8 mouse cellular contexts compared by ENCODE assay signal in genomic region chr9:21337652-21338051, GRCm38 (mm10). TPM values are rescaled to one million over a fixed set of nuclear protein-coding genes. Genes with fewer than 3 reads are reported as not detected.
A peak's percentile ranks its signal among the peaks of the same experiment; 100 is the strongest.
DNase-seq lines count a peak whose midpoint lies in the region; ATAC-seq and TF ChIP-seq lines count a peak whose summit lies in the region.

No protein-coding gene starts in this region.

- H3K4me1 ChIP-seq in ES-Bruce4 (ENCODE audit: control insufficient read depth, insufficient read depth, low read length) = peaks cover 2% of the 10 kb centered on the region
- H3K4me1 ChIP-seq in embryonic facial prominence, embryonic 11.5 days (ENCODE audit: control insufficient read depth, insufficient read depth, low read length) = no peaks in the 10 kb centered on the region
- H3K4me1 ChIP-seq in intestine, postnatal 0 days (replicated peaks; ENCODE audit: control insufficient read depth, insufficient read depth, low read length) = no peaks in the 10 kb centered on the region
- peaks cover 6% of the 10 kb centered on the region; the same call in 1 of the 2 replicates for H3K4me1 ChIP-seq in lung, embryonic 14.5 days (ENCODE audit: insufficient read depth)
- H3K4me1 ChIP-seq in forebrain, embryonic 14.5 days (ENCODE audit: control insufficient read depth, insufficient read depth, low read length) = 0 out of 2 replicates have a peak, but pooled peaks cover 2% of the 10 kb centered on the region
- H3K4me1 ChIP-seq in neural tube, embryonic 15.5 days = peaks cover 8% of the 10 kb centered on the region

- H3K27ac ChIP-seq in ES-Bruce4 (ENCODE audit: insufficient read depth, low read length) = peak overlapping the region; percentile 1; the same call in 1 of the 2 replicates
- H3K27ac ChIP-seq in embryonic facial prominence, embryonic 11.5 days (replicated peaks; ENCODE audit: low read depth, low read length) = peak overlapping the region; percentile 41; the same call in 1 of the 2 replicates
- H3K27ac ChIP-seq in intestine, postnatal 0 days (ENCODE audit: low read depth, low read length) = no peak overlapping the region
- H3K27ac ChIP-seq in lung, embryonic 14.5 days (ENCODE audit: low read depth) = peak overlapping the region; percentile 77
- no peak overlapping the region for H3K27ac ChIP-seq in forebrain, embryonic 14.5 days (ENCODE audit: low read depth, low read length)
- no peak overlapping the region for H3K27ac ChIP-seq in neural tube, embryonic 15.5 days (replicated peaks)

- TF ChIP-seq CTCF in ES-Bruce4 (IDR thresholded peaks at IDR 0.05; ENCODE audit: low read depth, low read length) = no peak
- TF ChIP-seq CTCF in intestine, postnatal 0 days (IDR thresholded peaks at IDR 0.05; ENCODE audit: low read depth) = no peak
- no peak for TF ChIP-seq CTCF in lung, embryonic 14.5 days (IDR thresholded peaks at IDR 0.05; ENCODE audit: low read depth)

- no peaks in the 10 kb centered on the region for H3K36me3 ChIP-seq in ES-Bruce4 (ENCODE audit: control insufficient read depth, insufficient read depth, low read length, poor library complexity, severe bottlenecking)
- H3K36me3 ChIP-seq in embryonic facial prominence, embryonic 11.5 days (replicated peaks; ENCODE audit: control insufficient read depth, insufficient read depth, low read depth, low read length) = no peaks in the 10 kb centered on the region; the same call in 1 of the 2 replicates
- peaks cover 13% of the 10 kb centered on the region; the same call in 1 of the 2 replicates for H3K36me3 ChIP-seq in intestine, postnatal 0 days (ENCODE audit: control insufficient read depth, insufficient read depth)
- peaks cover 27% of the 10 kb centered on the region for H3K36me3 ChIP-seq in lung, embryonic 14.5 days (ENCODE audit: insufficient read depth)
- H3K36me3 ChIP-seq in forebrain, embryonic 14.5 days (ENCODE audit: control insufficient read depth, insufficient read depth, low read length) = peaks cover 22% of the 10 kb centered on the region
- H3K36me3 ChIP-seq in neural tube, embryonic 15.5 days = peaks cover 12% of the 10 kb centered on the region

- H3K9ac ChIP-seq in ES-Bruce4 (ENCODE audit: low read depth, poor library complexity, severe bottlenecking) = peak overlapping the region; percentile 40
- peak overlapping the region; percentile 37 for H3K9ac ChIP-seq in embryonic facial prominence, embryonic 11.5 days (replicated peaks; ENCODE audit: low read length)
- no peak overlapping the region for H3K9ac ChIP-seq in intestine, postnatal 0 days (ENCODE audit: low read depth, low read length)
- peak overlapping the region; percentile 56 for H3K9ac ChIP-seq in lung, embryonic 14.5 days
- H3K9ac ChIP-seq in forebrain, embryonic 14.5 days (ENCODE audit: low read length) = no peak overlapping the region
- no peak overlapping the region for H3K9ac ChIP-seq in neural tube, embryonic 15.5 days (replicated peaks)

- no peak overlapping the region for H3K4me2 ChIP-seq in embryonic facial prominence, embryonic 11.5 days (ENCODE audit: low read depth, low read length)
- H3K4me2 ChIP-seq in intestine, postnatal 0 days (replicated peaks; ENCODE audit: low read depth) = peak overlapping the region; percentile 57
- peak overlapping the region; percentile 56 for H3K4me2 ChIP-seq in lung, embryonic 14.5 days
- no peak overlapping the region for H3K4me2 ChIP-seq in forebrain, embryonic 14.5 days (ENCODE audit: low read length)
- H3K4me2 ChIP-seq in neural tube, embryonic 15.5 days = no peak overlapping the region

- peak; percentile 81; the same call in 1 of the 2 replicates for TF ChIP-seq EP300 in ES-Bruce4 (IDR thresholded peaks at IDR 0.05; ENCODE audit: insufficient read depth, low read depth, low read length)

- H3K9me3 ChIP-seq in ES-Bruce4 (replicated peaks; ENCODE audit: control insufficient read depth, insufficient read depth, low read length, poor library complexity, severe bottlenecking) = no peaks in the 10 kb centered on the region
- H3K9me3 ChIP-seq in embryonic facial prominence, embryonic 11.5 days (replicated peaks; ENCODE audit: control insufficient read depth, low read length) = no peaks in the 10 kb centered on the region
- no peaks in the 10 kb centered on the region for H3K9me3 ChIP-seq in intestine, postnatal 0 days (ENCODE audit: control insufficient read depth)
- no peaks in the 10 kb centered on the region for H3K9me3 ChIP-seq in lung, embryonic 14.5 days (ENCODE audit: low read depth, low read length)
- no peaks in the 10 kb centered on the region for H3K9me3 ChIP-seq in forebrain, embryonic 14.5 days (replicated peaks; ENCODE audit: control insufficient read depth, low read length)
- no peaks in the 10 kb centered on the region for H3K9me3 ChIP-seq in neural tube, embryonic 15.5 days (replicated peaks)

- peak; percentile 50 for ATAC-seq in embryonic facial prominence, embryonic 11.5 days (replicated peaks; ENCODE audit: insufficient number of reproducible peaks, low FRiP score, low TSS enrichment, low read depth)
- ATAC-seq in intestine, postnatal 0 days = peak; percentile 76
- ATAC-seq in lung, embryonic 14.5 days (ENCODE audit: insufficient read depth) = peak; percentile 91
- no peak for ATAC-seq in forebrain, embryonic 14.5 days
- ATAC-seq in neural tube, embryonic 15.5 days (ENCODE audit: low FRiP score) = no peak

- DNase-seq in embryonic facial prominence, embryonic 11.5 days (ENCODE audit: low spot score) = peak; percentile 37
- peak; percentile 71 for DNase-seq in lung, embryonic 14.5 days
- no peak for DNase-seq in spleen, postnatal 36 days (ENCODE audit: low spot score in 2 of 2)
- no peak for DNase-seq in adrenal gland, postnatal 10 days
- no peak for DNase-seq in forebrain, embryonic 14.5 days (ENCODE audit: low spot score)

- H3K4me3 ChIP-seq in ES-Bruce4 (ENCODE audit: low read depth, low read length) = peak overlapping the region; percentile 61
- peak overlapping the region; percentile 18 for H3K4me3 ChIP-seq in embryonic facial prominence, embryonic 11.5 days (ENCODE audit: low read depth, low read length)
- peak overlapping the region; percentile 28 for H3K4me3 ChIP-seq in intestine, postnatal 0 days (ENCODE audit: low read depth, low read length)
- peak overlapping the region; percentile 44 for H3K4me3 ChIP-seq in lung, embryonic 14.5 days (ENCODE audit: low read depth, low read length)
- H3K4me3 ChIP-seq in forebrain, embryonic 14.5 days (ENCODE audit: low read depth, low read length) = no peak overlapping the region
- no peak overlapping the region for H3K4me3 ChIP-seq in neural tube, embryonic 15.5 days (replicated peaks)

- no peaks in the 10 kb centered on the region for H3K27me3 ChIP-seq in ES-Bruce4 (ENCODE audit: control insufficient read depth, insufficient read depth, low read length, poor library complexity, severe bottlenecking)
- H3K27me3 ChIP-seq in embryonic facial prominence, embryonic 11.5 days (ENCODE audit: control insufficient read depth, insufficient read depth, low read length) = no peaks in the 10 kb centered on the region
- H3K27me3 ChIP-seq in intestine, postnatal 0 days (replicated peaks; ENCODE audit: control insufficient read depth, insufficient read depth, low read length) = no peaks in the 10 kb centered on the region
- no peaks in the 10 kb centered on the region for H3K27me3 ChIP-seq in lung, embryonic 14.5 days (ENCODE audit: insufficient read depth, low read length)
- H3K27me3 ChIP-seq in forebrain, embryonic 14.5 days (replicated peaks; ENCODE audit: control insufficient read depth, insufficient read depth, low read length) = no peaks in the 10 kb centered on the region
- H3K27me3 ChIP-seq in neural tube, embryonic 15.5 days (replicated peaks) = no peaks in the 10 kb centered on the region

- no peak for TF ChIP-seq POLR2A in ES-Bruce4 (IDR thresholded peaks at IDR 0.05; ENCODE audit: insufficient read depth, low read length)

- WGBS in embryonic facial prominence, embryonic 11.5 days = 18% methylated on average over 20 of the region's 20 CpGs
- WGBS in intestine, postnatal 0 days = 9% methylated on average over 18 of the region's 20 CpGs
- 18% methylated on average over 20 of the region's 20 CpGs for WGBS in lung, embryonic 14.5 days
- WGBS in forebrain, embryonic 14.5 days = 21% methylated on average over 19 of the region's 20 CpGs
- 22% methylated on average over 20 of the region's 20 CpGs for WGBS in neural tube, embryonic 15.5 days

RNA-seq across cellular contexts. Expression of gene Slc44a2, which starts 17.2 kb away (rescaled TPM):
- 64.9 and 66.4 TPM in 2 replicates for polyA plus RNA-seq in ES-Bruce4 (2011; ENCODE audit: insufficient read depth, insufficient read length, low read depth, missing spikeins)
- polyA plus RNA-seq in embryonic facial prominence, embryonic 11.5 days (2014; fragmentation: Nextera tagmentation; extraction: Ambion mirVana) = 86.0 and 89.8 TPM in 2 replicates
- 13.3 and 13.8 TPM in 2 replicates for polyA plus RNA-seq in intestine, postnatal 0 days (2015; fragmentation: Nextera tagmentation; extraction: Ambion mirVana)
- 122 TPM in 2 replicates for polyA plus RNA-seq in lung, embryonic 14.5 days (2014; fragmentation: Nextera tagmentation; extraction: Ambion mirVana)
- total RNA-seq in adrenal gland, postnatal 10 days (2021) = 10 to 100 TPM; 48.3 to 63.4 TPM
- polyA plus RNA-seq in forebrain, embryonic 14.5 days (2014; fragmentation: Nextera tagmentation; extraction: Ambion mirVana) = 52.0 and 61.0 TPM in 2 replicates
- polyA plus RNA-seq in neural tube, embryonic 15.5 days (2015; fragmentation: Nextera tagmentation; extraction: Ambion mirVana) = 68.4 and 79.7 TPM in 2 replicates

RNA-seq across cellular contexts. Expression of gene Ap1m2, which starts 25.5 kb away (rescaled TPM):
- polyA plus RNA-seq in ES-Bruce4 (2011; ENCODE audit: insufficient read depth, insufficient read length, low read depth, missing spikeins) = 83.3 and 87.8 TPM in 2 replicates
- 15.9 and 16.3 TPM in 2 replicates for polyA plus RNA-seq in embryonic facial prominence, embryonic 11.5 days (2014; fragmentation: Nextera tagmentation; extraction: Ambion mirVana)
- polyA plus RNA-seq in intestine, postnatal 0 days (2015; fragmentation: Nextera tagmentation; extraction: Ambion mirVana) = 192 and 208 TPM in 2 replicates
- polyA plus RNA-seq in lung, embryonic 14.5 days (2014; fragmentation: Nextera tagmentation; extraction: Ambion mirVana) = 45.7 and 45.8 TPM in 2 replicates
- total RNA-seq in adrenal gland, postnatal 10 days (2021) = under 1 TPM in 1 of 2 experiments, not detected in 1; 0.15 TPM
- 0.91 and 1.4 TPM in 2 replicates for polyA plus RNA-seq in forebrain, embryonic 14.5 days (2014; fragmentation: Nextera tagmentation; extraction: Ambion mirVana)
- polyA plus RNA-seq in neural tube, embryonic 15.5 days (2015; fragmentation: Nextera tagmentation; extraction: Ambion mirVana) = 2.5 and 12.1 TPM in 2 replicates

RNA-seq across cellular contexts. Expression of gene Ilf3, which starts 30.0 kb away (rescaled TPM):
- polyA plus RNA-seq in ES-Bruce4 (2011; ENCODE audit: insufficient read depth, insufficient read length, low read depth, missing spikeins) = 196 and 209 TPM in 2 replicates
- 248 and 256 TPM in 2 replicates for polyA plus RNA-seq in embryonic facial prominence, embryonic 11.5 days (2014; fragmentation: Nextera tagmentation; extraction: Ambion mirVana)
- polyA plus RNA-seq in intestine, postnatal 0 days (2015; fragmentation: Nextera tagmentation; extraction: Ambion mirVana) = 41.0 and 42.8 TPM in 2 replicates
- polyA plus RNA-seq in lung, embryonic 14.5 days (2014; fragmentation: Nextera tagmentation; extraction: Ambion mirVana) = 217 and 223 TPM in 2 replicates
- total RNA-seq in adrenal gland, postnatal 10 days (2021) = 10 to 100 TPM; 54.4 to 67.4 TPM
- 248 and 249 TPM in 2 replicates for polyA plus RNA-seq in forebrain, embryonic 14.5 days (2014; fragmentation: Nextera tagmentation; extraction: Ambion mirVana)
- polyA plus RNA-seq in neural tube, embryonic 15.5 days (2015; fragmentation: Nextera tagmentation; extraction: Ambion mirVana) = 189 and 205 TPM in 2 replicates

RNA-seq across cellular contexts. Expression of gene Cdkn2d, which starts 46.4 kb away (rescaled TPM):
- polyA plus RNA-seq in ES-Bruce4 (2011; ENCODE audit: insufficient read depth, insufficient read length, low read depth, missing spikeins) = 11.6 and 12.4 TPM in 2 replicates
- polyA plus RNA-seq in embryonic facial prominence, embryonic 11.5 days (2014; fragmentation: Nextera tagmentation; extraction: Ambion mirVana) = 51.3 and 55.0 TPM in 2 replicates
- 24.1 and 25.8 TPM in 2 replicates for polyA plus RNA-seq in intestine, postnatal 0 days (2015; fragmentation: Nextera tagmentation; extraction: Ambion mirVana)
- 45.3 and 48.1 TPM in 2 replicates for polyA plus RNA-seq in lung, embryonic 14.5 days (2014; fragmentation: Nextera tagmentation; extraction: Ambion mirVana)
- total RNA-seq in adrenal gland, postnatal 10 days (2021) = 10 to 100 TPM; 16.8 to 23.8 TPM
- polyA plus RNA-seq in forebrain, embryonic 14.5 days (2014; fragmentation: Nextera tagmentation; extraction: Ambion mirVana) = 101 and 107 TPM in 2 replicates
- 120 and 129 TPM in 2 replicates for polyA plus RNA-seq in neural tube, embryonic 15.5 days (2015; fragmentation: Nextera tagmentation; extraction: Ambion mirVana)

RNA-seq across cellular contexts. Expression of gene Kri1, which starts 49.9 kb away (rescaled TPM):
- 35.9 and 41.7 TPM in 2 replicates for polyA plus RNA-seq in ES-Bruce4 (2011; ENCODE audit: insufficient read depth, insufficient read length, low read depth, missing spikeins)
- polyA plus RNA-seq in embryonic facial prominence, embryonic 11.5 days (2014; fragmentation: Nextera tagmentation; extraction: Ambion mirVana) = 11.4 and 13.3 TPM in 2 replicates
- 7.0 and 7.2 TPM in 2 replicates for polyA plus RNA-seq in intestine, postnatal 0 days (2015; fragmentation: Nextera tagmentation; extraction: Ambion mirVana)
- polyA plus RNA-seq in lung, embryonic 14.5 days (2014; fragmentation: Nextera tagmentation; extraction: Ambion mirVana) = 12.2 and 14.3 TPM in 2 replicates
- total RNA-seq in adrenal gland, postnatal 10 days (2021) = 10 to 100 TPM; 28.8 to 38.4 TPM
- 9.8 and 14.6 TPM in 2 replicates for polyA plus RNA-seq in forebrain, embryonic 14.5 days (2014; fragmentation: Nextera tagmentation; extraction: Ambion mirVana)
- polyA plus RNA-seq in neural tube, embryonic 15.5 days (2015; fragmentation: Nextera tagmentation; extraction: Ambion mirVana) = 15.2 and 18.7 TPM in 2 replicates

Comparison
In these comparisons a context has a peak if more than half of its experiments do, and no peak if none do; other contexts are left out.
1. H3K27ac ChIP-seq: peak in ES-Bruce4 (single experiment), embryonic facial prominence, embryonic 11.5 days (single experiment) and lung, embryonic 14.5 days (single experiment); none in intestine, postnatal 0 days (single experiment), forebrain, embryonic 14.5 days (single experiment) and neural tube, embryonic 15.5 days (single experiment).
2. H3K4me3 ChIP-seq: peak in ES-Bruce4 (single experiment), embryonic facial prominence, embryonic 11.5 days (single experiment), intestine, postnatal 0 days (single experiment) and lung, embryonic 14.5 days (single experiment); none in forebrain, embryonic 14.5 days (single experiment) and neural tube, embryonic 15.5 days (single experiment).
3. H3K9ac ChIP-seq: peak in ES-Bruce4 (single experiment), embryonic facial prominence, embryonic 11.5 days (single experiment) and lung, embryonic 14.5 days (single experiment); none in intestine, postnatal 0 days (single experiment), forebrain, embryonic 14.5 days (single experiment) and neural tube, embryonic 15.5 days (single experiment).
4. ATAC-seq: peak in embryonic facial prominence, embryonic 11.5 days (single experiment), intestine, postnatal 0 days (single experiment) and lung, embryonic 14.5 days (single experiment); none in forebrain, embryonic 14.5 days (single experiment) and neural tube, embryonic 15.5 days (single experiment).
5. DNase-seq: peak in embryonic facial prominence, embryonic 11.5 days (single experiment) and lung, embryonic 14.5 days (single experiment); none in spleen, postnatal 36 days (0 of 2), adrenal gland, postnatal 10 days (single experiment) and forebrain, embryonic 14.5 days (single experiment).
6. H3K4me2 ChIP-seq: peak in intestine, postnatal 0 days (single experiment) and lung, embryonic 14.5 days (single experiment); none in embryonic facial prominence, embryonic 11.5 days (single experiment), forebrain, embryonic 14.5 days (single experiment) and neural tube, embryonic 15.5 days (single experiment).